Mouse (Mus musculus) heart, adult 2 months (tissue): ENCODE measurements around the gene Gpr156. TPM values are rescaled to one million over a fixed set of nuclear protein-coding genes. Genes with fewer than 3 reads are reported as not detected.
"Not testable (repeated sequence)": the region's sequence is repeated elsewhere in the genome, so short reads cannot be mapped to it uniquely, and the experiment has no call there.

ENCODE experiments used
- DNase-seq, 2 experiments: peaks; one replicate each; pipeline ENCODE4 v3.0.0; 2021
- H3K27ac ChIP-seq: fragments of 200-600 bp; 2 replicates; pipeline ENCODE4 v1.8.1; 2022
- H3K27me3 ChIP-seq: fragments of 200-500 bp; 2 replicates; pipeline ENCODE4 v1.6.1; 2012; ENCODE audit warnings: mild to moderate bottlenecking, low read length, inconsistent platforms, mixed read lengths; ENCODE audit not compliant: control insufficient read depth, insufficient read depth
- H3K36me3 ChIP-seq: fragments of 200-500 bp; 2 replicates; pipeline ENCODE4 v1.6.1; 2012; ENCODE audit warnings: low read length, inconsistent platforms; ENCODE audit not compliant: control insufficient read depth, insufficient read depth
- H3K4me1 ChIP-seq: fragments of 200-500 bp; 2 replicates; pipeline ENCODE4 v1.6.1; 2011; ENCODE audit warnings: low read length; ENCODE audit not compliant: control insufficient read depth, insufficient read depth
- H3K4me3 ChIP-seq: fragments of 200-600 bp; 2 replicates; pipeline ENCODE4 v1.8.1; 2022
- H3K79me2 ChIP-seq: fragments of 200-500 bp; replicated peaks from 2 replicates; pipeline ENCODE4 v1.6.1; 2012; ENCODE audit warnings: mild to moderate bottlenecking, inconsistent platforms, low read length, moderate library complexity, mixed read lengths; ENCODE audit not compliant: control insufficient read depth, insufficient read depth
- H3K9ac ChIP-seq: fragments of 200-500 bp; 2 replicates; pipeline ENCODE4 v1.6.1; 2012; ENCODE audit warnings: low read depth, mild to moderate bottlenecking, control low read depth, inconsistent platforms, low read length, mixed read lengths
- CTCF ChIP-seq: fragments of 200-600 bp; IDR thresholded peaks from 2 replicates; pipeline ENCODE4 v1.8.1; 2022; ENCODE audit warnings: antibody characterized with exemption, mild to moderate bottlenecking, moderate library complexity
- EP300 ChIP-seq: fragments of 200-500 bp; IDR thresholded peaks from 2 replicates; pipeline ENCODE4 v1.6.1; 2011; ENCODE audit warnings: low read depth, low read length, control low read depth; ENCODE audit not compliant: insufficient read depth
- POLR2A ChIP-seq: fragments of 200-500 bp; IDR thresholded peaks from 2 replicates; pipeline ENCODE4 v1.6.1; 2011; ENCODE audit warnings: mild to moderate bottlenecking, low read depth, low read length, control low read depth; ENCODE audit not compliant: insufficient read depth
- WGBS: fragments of 180-500 bp; shearing (Covaris S2); methylation state at CpG from one replicate; pipeline ENCODE4 v1.1.7; 2018; 5-methylcytosine and 5-hydroxymethylcytosine counted together
- intact Hi-C: fragments of 180-260 bp; cut with DNase I; formaldehyde crosslinking; loops from one replicate; pipeline ENCODE4 v1.15.1; 2025
- polyA plus RNA-seq: library from polyadenylated mRNA; depleted of rRNA; stranded (reverse); fragments of >200 nt; gene quantifications from 2 replicates; pipeline ENCODE4 v1.2.3, GENCODE M21; 2012
- total RNA-seq, 2 experiments: library from RNA; stranded (reverse); gene quantifications; 2 replicates each; pipeline ENCODE4 v1.2.3; 2021

The Gpr156 gene
- total and polyA plus RNA-seq, 3 experiments = 0.02 to 0.07 TPM; not detected in 1

DNA sequence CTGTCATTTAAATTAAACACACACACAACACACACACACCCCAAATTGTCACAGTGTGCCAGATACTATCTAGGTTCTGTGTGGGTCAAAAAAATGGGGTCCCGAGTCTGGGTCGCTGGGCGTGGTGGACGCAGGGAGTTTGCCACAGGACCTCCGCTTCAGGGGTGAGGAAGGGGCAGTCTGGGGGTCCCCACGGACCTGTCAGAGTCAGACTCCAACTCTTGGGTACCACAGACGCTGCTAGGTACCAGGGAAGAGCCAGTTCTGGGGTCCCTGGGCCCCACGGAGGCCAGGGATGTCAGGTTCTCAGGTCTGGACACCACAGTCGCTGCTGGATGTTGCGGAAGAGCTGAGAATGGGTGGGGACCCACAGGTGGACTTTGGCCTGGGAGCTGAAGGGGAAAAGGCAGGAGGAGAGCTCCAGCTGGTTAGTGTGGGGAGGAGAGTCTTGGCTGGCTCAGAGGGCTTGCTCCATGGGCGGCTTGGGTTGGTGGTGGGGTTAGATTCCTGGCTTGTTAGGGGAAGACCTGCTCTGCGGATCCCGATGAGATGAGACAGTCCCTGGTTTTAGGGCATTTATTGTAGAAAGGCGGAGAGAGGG is 39.9 kb downstream of the Gpr156 start:
- Histone ChIP-seq H3K27me3 (no peaks in the 10 kb centered on the region), H3K36me3 (no peaks in the 10 kb centered on the region), H3K4me3 (no peak overlapping the region), H3K27ac (no peak overlapping the region), H3K79me2 (no peaks in the 10 kb centered on the region), H3K4me1 (no peaks in the 10 kb centered on the region), H3K9ac (no peak overlapping the region)
- DNase-seq = no peak
- TF ChIP-seq CTCF = no peak
- TF ChIP-seq EP300 = no peak
- no peak for TF ChIP-seq POLR2A
- 89% methylated on average over 14 of the region's 14 CpGs for WGBS
- intact Hi-C loops = no loop called here

GRCm38 (mm10) chr16:37956751-37957150 is 40.5 kb downstream of the Gpr156 start:
- Histone ChIP-seq H3K4me1 (no peaks in the 10 kb centered on the region), H3K27me3 (no peaks in the 10 kb centered on the region), H3K36me3 (no peaks in the 10 kb centered on the region), H3K9ac (no peak overlapping the region), H3K27ac (no peak overlapping the region), H3K4me3 (no peak overlapping the region), H3K79me2 (no peaks in the 10 kb centered on the region)
- intact Hi-C loops = no loop called here
- 64% methylated on average over 4 of the region's 4 CpGs for WGBS
- DNase-seq = no peak
- TF ChIP-seq EP300 (no peak), CTCF (no peak), POLR2A (no peak)

DNA sequence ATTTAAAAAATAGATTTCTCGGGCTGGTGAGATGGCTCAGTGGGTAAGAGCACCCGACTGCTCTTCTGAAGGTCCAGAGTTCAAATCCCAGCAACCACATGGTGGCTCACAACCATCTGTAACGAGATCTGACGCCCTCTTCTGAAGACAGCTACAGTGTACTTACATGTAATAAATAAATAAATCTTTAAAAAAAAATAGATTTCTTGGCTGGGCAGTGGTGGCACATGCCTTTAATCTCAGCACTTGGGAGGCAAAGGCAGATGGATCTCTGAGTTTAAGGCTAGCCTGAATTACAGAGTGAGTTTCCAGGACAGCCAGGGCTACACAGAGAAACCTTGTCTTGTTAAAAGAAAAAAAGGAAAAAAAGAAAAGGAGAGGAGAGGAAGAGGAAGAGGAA is 46.4 kb downstream of the Gpr156 start:
- 91% methylated on average over 4 of the region's 4 CpGs for WGBS
- intact Hi-C loops = not testable (repeated sequence)

GRCm38 (mm10) chr16:37963331-37964281 is 47.3 kb downstream of the Gpr156 start:
- Histone ChIP-seq H3K4me3 (no peak overlapping the region), H3K79me2 (no peaks in the 10 kb centered on the region), H3K9ac (no peak overlapping the region), H3K27ac (no peak overlapping the region), H3K36me3 (no peaks in the 10 kb centered on the region), H3K4me1 (peaks cover 2% of the 10 kb centered on the region; the same call in 1 of the 2 replicates), H3K27me3 (no peaks in the 10 kb centered on the region)
- intact Hi-C loops = no loop called here
- 23% methylated on average over 15 of the region's 15 CpGs for WGBS
- DNase-seq = no peak
- TF ChIP-seq CTCF (no peak), EP300 (no peak), POLR2A (no peak)

More for the DNA sequence above, 46.4 kb downstream of the Gpr156 start:
- not testable (repeated sequence) for H3K27me3 ChIP-seq, H3K27ac ChIP-seq, H3K9ac ChIP-seq, DNase-seq, H3K4me3 ChIP-seq, H3K79me2 ChIP-seq, H3K36me3 ChIP-seq, H3K4me1 ChIP-seq

GRCm38 (mm10) chr16:37964380-37965070 is 48.2 kb downstream of the Gpr156 start:
- H3K79me2 ChIP-seq = no peaks in the 10 kb centered on the region
- no peak for DNase-seq
- H3K4me3 ChIP-seq = no peak overlapping the region
- peaks cover 2% of the 10 kb centered on the region; the same call in 1 of the 2 replicates for H3K4me1 ChIP-seq
- no peaks in the 10 kb centered on the region for H3K36me3 ChIP-seq
- intact Hi-C loops = no loop called here
- 49% methylated on average over 4 of the region's 4 CpGs for WGBS
- H3K9ac ChIP-seq = no peak overlapping the region
- TF ChIP-seq EP300 (no peak), CTCF (no peak), POLR2A (no peak)
- H3K27ac ChIP-seq = no peak overlapping the region
- no peaks in the 10 kb centered on the region for H3K27me3 ChIP-seq

- no peak for TF ChIP-seq CTCF
- no peak for TF ChIP-seq POLR2A
- no peak for TF ChIP-seq EP300
These were observed 50.6 kb downstream of the Gpr156 start for GRCm38 (mm10) chr16:37966871-37967270.

More at GRCm38 (mm10) chr16:37966871-37967270, 50.6 kb downstream of the Gpr156 start:
- no peak overlapping the region for H3K9ac ChIP-seq
- intact Hi-C loops = no loop called here
- DNase-seq = no peak
- WGBS = 93% methylated on average over 7 of the region's 7 CpGs
- H3K27ac ChIP-seq = no peak overlapping the region
- H3K36me3 ChIP-seq = no peaks in the 10 kb centered on the region
- no peak overlapping the region for H3K4me3 ChIP-seq
- peaks cover 2% of the 10 kb centered on the region; the same call in 1 of the 2 replicates for H3K4me1 ChIP-seq
- no peaks in the 10 kb centered on the region for H3K79me2 ChIP-seq
- no peaks in the 10 kb centered on the region for H3K27me3 ChIP-seq
